In the genomic region with DNA sequence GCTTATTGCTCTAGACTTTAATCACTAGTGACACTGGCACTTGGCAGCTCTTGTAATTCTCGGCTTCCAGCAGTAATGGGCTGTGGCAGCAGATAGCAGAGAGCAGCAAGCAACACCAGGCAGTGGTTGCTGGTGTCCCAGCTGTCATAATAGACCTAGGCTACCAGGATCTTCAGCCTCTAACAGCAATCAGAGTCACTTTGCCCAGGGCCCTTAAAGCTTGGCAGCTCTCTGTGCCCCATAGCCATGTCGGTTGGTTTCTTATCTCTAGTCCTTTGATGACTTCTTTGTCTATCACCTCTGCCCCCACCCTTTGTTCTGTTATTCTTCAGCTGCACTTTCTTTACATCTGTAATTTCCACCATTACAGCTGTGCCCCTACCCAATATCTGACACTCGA, we compare ENCODE assay signal across 11 mouse cellular contexts.
"Had no signal": no experiment of that assay in that cellular context is flagged by ENCODE, and none has a peak within 500 bp of the region (broad histone marks: within the 10 kb centered on the region; RNA-seq: fewer than 3 reads in every experiment).

No protein-coding gene starts in this region.

- H3K27me3 ChIP-seq: limb, embryonic 13.5 days; midbrain, embryonic 15.5 days; neural tube, embryonic 13.5 days had no signal

- H3K4me3 ChIP-seq: limb, embryonic 13.5 days; midbrain, embryonic 15.5 days; neural tube, embryonic 13.5 days had no signal

- H3K9ac ChIP-seq: limb, embryonic 13.5 days; liver, embryonic 14.5 days; midbrain, embryonic 15.5 days; neural tube, embryonic 13.5 days had no signal

- H3K36me3 ChIP-seq: limb, embryonic 13.5 days; midbrain, embryonic 15.5 days; neural tube, embryonic 13.5 days had no signal

- H3K27ac ChIP-seq: limb, embryonic 13.5 days; liver, embryonic 14.5 days; midbrain, embryonic 15.5 days; neural tube, embryonic 13.5 days; stomach, postnatal 0 days had no signal

- H3K4me1 ChIP-seq: midbrain, embryonic 15.5 days; neural tube, embryonic 13.5 days had no signal

- H3K4me2 ChIP-seq: limb, embryonic 13.5 days; midbrain, embryonic 15.5 days; neural tube, embryonic 13.5 days had no signal

- ATAC-seq: midbrain, embryonic 15.5 days had no signal

- DNase-seq: kidney, postnatal 10 days; left cerebral cortex, postnatal 4 days; lung, adult 18-20 months; right cerebral cortex, adult 18-20 months; right cerebral cortex, postnatal 25 days; thymus, postnatal 4 days had no signal

- H3K9me3 ChIP-seq: limb, embryonic 13.5 days; midbrain, embryonic 15.5 days; neural tube, embryonic 13.5 days had no signal
